Mouse (Mus musculus) limb, embryonic 14.5 days (tissue): ENCODE data around the gene Epor. TPM values are rescaled to one million over a fixed set of nuclear protein-coding genes. Genes with fewer than 3 reads are reported as not detected.

Experiments
- ATAC-seq: fragments of 200-750 bp; cut with Nextera tagmentation; 2 replicates; pipeline ENCODE4 v1.8.0; 2017; ENCODE audit warnings: low read depth, moderate number of reproducible peaks, moderate TSS enrichment; ENCODE audit not compliant: low FRiP score
- DNase-seq: peaks from one replicate; pipeline ENCODE4 v3.0.0-alpha.2; 2015; ENCODE audit warnings: low spot score
- H3K27ac ChIP-seq: fragments of 300-500 bp; sonication (generic); replicated peaks from 2 replicates; pipeline ENCODE4 v1.5.1; 2014; ENCODE audit warnings: low read depth, mild to moderate bottlenecking, low read length, moderate library complexity, mixed read lengths
- H3K27me3 ChIP-seq: fragments of 300-500 bp; sonication (generic); 2 replicates; pipeline ENCODE4 v1.6.1; 2014; ENCODE audit warnings: low read length, mixed read lengths; ENCODE audit not compliant: control insufficient read depth, insufficient read depth
- H3K36me3 ChIP-seq: fragments of 300-500 bp; sonication (generic); 2 replicates; pipeline ENCODE4 v1.6.1; 2014; ENCODE audit warnings: mild to moderate bottlenecking, low read length, moderate library complexity, mixed read lengths; ENCODE audit not compliant: control insufficient read depth, insufficient read depth
- H3K4me1 ChIP-seq: fragments of 300-500 bp; sonication (generic); 2 replicates; pipeline ENCODE4 v1.6.1; 2014; ENCODE audit warnings: antibody characterized with exemption, low read length, mixed read lengths; ENCODE audit not compliant: control insufficient read depth, insufficient read depth
- H3K4me2 ChIP-seq: fragments of 300-500 bp; sonication (generic); replicated peaks from 2 replicates; pipeline ENCODE4 v1.6.1; 2014; ENCODE audit warnings: low read depth, mild to moderate bottlenecking, low read length, moderate library complexity; ENCODE audit not compliant: severe bottlenecking
- H3K4me3 ChIP-seq: fragments of 300-500 bp; sonication (generic); replicated peaks from 2 replicates; pipeline ENCODE4 v1.5.1; 2014; ENCODE audit warnings: low read length
- H3K9ac ChIP-seq: fragments of 300-500 bp; sonication (generic); 2 replicates; pipeline ENCODE4 v1.6.1; 2014; ENCODE audit warnings: mild to moderate bottlenecking, low read depth, low read length, moderate library complexity; ENCODE audit not compliant: severe bottlenecking
- H3K9me3 ChIP-seq: fragments of 300-500 bp; sonication (generic); 2 replicates; pipeline ENCODE4 v1.6.1; 2016; ENCODE audit warnings: low read length; ENCODE audit not compliant: control insufficient read depth
- POLR2A ChIP-seq: fragments of 200-500 bp; IDR thresholded peaks from 2 replicates; pipeline ENCODE4 v1.8.0; 2012; ENCODE audit warnings: inconsistent platforms, mild to moderate bottlenecking, moderate library complexity, borderline replicate concordance; ENCODE audit not compliant: insufficient read depth, insufficient read length; ENCODE audit errors: extremely low read depth
- WGBS: fragments of 180-500 bp; shearing (Covaris S2); extraction: QIAGEN DNeasy Blood & Tissue Kit; methylation state at CpG from one replicate; pipeline ENCODE4 v1.1.7; 2014; 5-methylcytosine and 5-hydroxymethylcytosine counted together
- polyA plus RNA-seq, 2 experiments: library from polyadenylated mRNA; depleted of rRNA in 1 of 2; stranded (reverse) in 1 of 2; unstranded in 1 of 2; fragments of >200 nt; fragmentation: Nextera tagmentation in 1 of 2; extraction: Ambion mirVana in 1 of 2; gene quantifications; 2 replicates each; pipeline versions ENCODE4 v1.2.1 to v1.2.3; 2012 to 2014

Epor gene
- polyA plus RNA-seq, 2 experiments = 5.9 to 6.7 TPM

- TF ChIP-seq POLR2A = no peak
- ATAC-seq = no peak
- Histone ChIP-seq H3K4me2 (no peak overlapping the region), H3K4me1 (peaks cover 11% of the 10 kb centered on the region), H3K4me3 (no peak overlapping the region), H3K36me3 (0 out of 2 replicates have a peak, but pooled peaks cover 5% of the 10 kb centered on the region), H3K9me3 (no peaks in the 10 kb centered on the region), H3K9ac (no peak overlapping the region), H3K27me3 (peaks cover 46% of the 10 kb centered on the region), H3K27ac (no peak overlapping the region)
- no peak for DNase-seq
- 94% methylated on average over 7 of the region's 7 CpGs for WGBS
Observed at GRCm38 (mm10) chr9:21959244-21959643, 4.1 kb downstream of the Epor start.

GRCm38 (mm10) chr9:21958372-21958771, 4.9 kb downstream of the Epor start:
- peaks cover 11% of the 10 kb centered on the region for H3K4me1 ChIP-seq
- H3K4me2 ChIP-seq = no peak overlapping the region
- no peak for TF ChIP-seq POLR2A
- 0 out of 2 replicates have a peak, but pooled peaks cover 5% of the 10 kb centered on the region for H3K36me3 ChIP-seq
- H3K4me3 ChIP-seq = no peak overlapping the region
- peaks cover 41% of the 10 kb centered on the region for H3K27me3 ChIP-seq
- H3K9ac ChIP-seq = no peak overlapping the region
- H3K27ac ChIP-seq = no peak overlapping the region
- DNase-seq = no peak
- no peaks in the 10 kb centered on the region for H3K9me3 ChIP-seq
- WGBS = 77% methylated on average over 5 of the region's 5 CpGs
- ATAC-seq = no peak

- H3K4me2 ChIP-seq = peak within 1 kb of the TSS; percentile 61
- peaks cover 6% of the 10 kb centered on the region; the same call in 1 of the 2 replicates for H3K4me1 ChIP-seq
- peak; percentile 98 for ATAC-seq
- WGBS = under 1% methylated on average over 54 of the region's 54 CpGs
- H3K9ac ChIP-seq = peak within 1 kb of the TSS; percentile 76
- TF ChIP-seq POLR2A = 0 out of 2 replicates have a peak, but pooled peaks have one; percentile 30
- DNase-seq = peak; percentile 97
- peak within 1 kb of the TSS; percentile 77 for H3K27ac ChIP-seq
- peaks cover 15% of the 10 kb centered on the region for H3K27me3 ChIP-seq
- no peaks in the 10 kb centered on the region for H3K9me3 ChIP-seq
- 0 out of 2 replicates have a peak, but pooled peaks cover 5% of the 10 kb centered on the region for H3K36me3 ChIP-seq
- peak within 1 kb of the TSS; percentile 70 for H3K4me3 ChIP-seq
Observed at GRCm38 (mm10) chr9:21955570-21956281, 7.6 kb downstream of the Epor start, which contains the start of gene Swsap1. TSS of gene Swsap1 (plus strand) at chr9:21955755.

GRCm38 (mm10) chr9:21955225-21955569, 8.1 kb downstream of the Epor start:
- peaks cover 10% of the 10 kb centered on the region for H3K27me3 ChIP-seq
- ATAC-seq (peak; percentile 53), DNase-seq (no peak)
- peak overlapping the region; percentile 70 for H3K4me3 ChIP-seq
- peaks cover 4% of the 10 kb centered on the region; the same call in 1 of the 2 replicates for H3K4me1 ChIP-seq
- H3K9me3 ChIP-seq = no peaks in the 10 kb centered on the region
- TF ChIP-seq POLR2A = no peak
- 3% methylated on average over 18 of the region's 18 CpGs for WGBS
- peak overlapping the region; percentile 61 for H3K4me2 ChIP-seq
- peak overlapping the region; percentile 77 for H3K27ac ChIP-seq
- peak overlapping the region; percentile 76; the same call in 1 of the 2 replicates for H3K9ac ChIP-seq
- 0 out of 2 replicates have a peak, but pooled peaks cover 5% of the 10 kb centered on the region for H3K36me3 ChIP-seq

- peaks cover 4% of the 10 kb centered on the region; the same call in 1 of the 2 replicates for H3K4me1 ChIP-seq
- DNase-seq (no peak), ATAC-seq (no peak)
- no peak for TF ChIP-seq POLR2A
- no peak overlapping the region for H3K9ac ChIP-seq
- no peak overlapping the region for H3K4me3 ChIP-seq
- no peaks in the 10 kb centered on the region for H3K9me3 ChIP-seq
- peaks cover 4% of the 10 kb centered on the region; the same call in 1 of the 2 replicates for H3K27me3 ChIP-seq
- no peak overlapping the region for H3K27ac ChIP-seq
- H3K4me2 ChIP-seq = peak overlapping the region; percentile 61; the same call in 1 of the 2 replicates
- WGBS = 81% methylated on average over 3 of the region's 3 CpGs
- H3K36me3 ChIP-seq = 0 out of 2 replicates have a peak, but pooled peaks cover 5% of the 10 kb centered on the region
Observed at GRCm38 (mm10) chr9:21954635-21955034, 8.7 kb downstream of the Epor start.
